Mouse (Mus musculus): ENCODE measurements around the gene Arl15.

Arl15 gene

DNA sequence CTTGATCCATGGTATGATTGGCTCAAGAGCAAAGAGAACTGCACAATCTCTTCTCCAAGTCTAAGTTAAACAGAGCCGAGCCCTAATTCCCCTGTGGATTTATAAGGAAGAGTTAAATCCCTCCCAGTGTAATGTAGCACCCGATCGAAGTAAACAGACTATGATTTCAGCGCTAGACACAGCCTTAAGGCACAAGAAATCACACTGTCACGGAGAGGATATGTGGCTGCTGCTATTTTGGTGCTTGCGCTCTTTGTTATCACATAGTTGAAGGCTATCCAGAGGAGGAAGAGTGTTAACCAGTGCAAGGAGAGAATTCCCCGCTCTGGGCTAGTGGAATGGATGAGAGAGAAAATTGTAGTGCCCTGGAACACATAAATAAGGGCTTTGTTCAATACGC, 223.6 kb downstream of the Arl15 start:
- no peak for DNase-seq (ENCODE audit: low read depth, low spot score)
- Histone ChIP-seq H3K36me3 (ENCODE audit: control insufficient read depth, insufficient read depth, low read length, poor library complexity, severe bottlenecking) (no peaks in the 10 kb centered on the region), H3K27me3 (ENCODE audit: control insufficient read depth, insufficient read depth, low read length, poor library complexity, severe bottlenecking) (no peaks in the 10 kb centered on the region)

DNA sequence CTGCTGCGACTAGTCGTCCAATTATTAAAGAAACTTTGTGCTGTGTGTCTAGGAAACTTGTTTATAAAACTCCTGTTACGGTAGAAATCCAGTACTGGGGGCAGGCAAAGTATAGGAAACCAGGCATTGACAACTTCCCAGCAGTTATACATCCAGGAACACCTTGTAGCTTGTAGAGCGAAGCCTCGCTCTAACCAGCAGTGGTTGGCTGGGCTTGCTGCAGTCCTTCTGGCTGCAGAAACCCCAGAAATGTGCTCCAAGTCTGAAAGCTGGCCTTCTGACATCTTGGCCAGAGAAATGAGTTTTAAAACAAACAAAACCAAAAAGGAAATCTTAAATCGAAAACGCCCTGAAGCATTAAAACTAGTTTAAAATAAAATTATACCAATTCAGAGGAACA, 229.2 kb downstream of the Arl15 start:
- no peak for DNase-seq (ENCODE audit: low read depth, low spot score)
- Histone ChIP-seq H3K36me3 (ENCODE audit: control insufficient read depth, insufficient read depth, low read length, poor library complexity, severe bottlenecking) (no peaks in the 10 kb centered on the region), H3K27me3 (ENCODE audit: control insufficient read depth, insufficient read depth, low read length, poor library complexity, severe bottlenecking) (no peaks in the 10 kb centered on the region)

DNA sequence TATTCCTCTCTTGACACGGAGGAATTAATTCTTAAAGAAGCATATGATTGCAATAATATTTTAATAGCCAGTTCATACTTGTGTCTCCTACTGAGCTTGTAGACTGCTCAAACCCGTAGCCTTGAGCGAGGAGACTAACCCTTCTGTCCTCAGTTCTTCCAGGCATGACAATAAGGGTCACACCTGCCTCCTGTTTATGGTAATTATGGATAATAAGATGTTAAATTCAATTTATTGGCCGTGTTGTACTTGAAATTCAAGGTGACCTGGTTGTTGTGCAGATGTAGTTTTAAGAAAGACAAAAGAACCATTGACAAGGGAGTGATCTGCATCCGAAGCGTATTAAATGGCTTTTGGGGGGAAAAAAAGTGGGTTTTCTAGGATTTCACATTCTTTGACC, 232.0 kb downstream of the Arl15 start:
- DNase-seq (ENCODE audit: low read depth, low spot score), result no peak
- no peaks in the 10 kb centered on the region for H3K36me3 ChIP-seq (ENCODE audit: control insufficient read depth, insufficient read depth, low read length, poor library complexity, severe bottlenecking)
- H3K27me3 ChIP-seq (ENCODE audit: control insufficient read depth, insufficient read depth, low read length, poor library complexity, severe bottlenecking), result no peaks in the 10 kb centered on the region

DNA sequence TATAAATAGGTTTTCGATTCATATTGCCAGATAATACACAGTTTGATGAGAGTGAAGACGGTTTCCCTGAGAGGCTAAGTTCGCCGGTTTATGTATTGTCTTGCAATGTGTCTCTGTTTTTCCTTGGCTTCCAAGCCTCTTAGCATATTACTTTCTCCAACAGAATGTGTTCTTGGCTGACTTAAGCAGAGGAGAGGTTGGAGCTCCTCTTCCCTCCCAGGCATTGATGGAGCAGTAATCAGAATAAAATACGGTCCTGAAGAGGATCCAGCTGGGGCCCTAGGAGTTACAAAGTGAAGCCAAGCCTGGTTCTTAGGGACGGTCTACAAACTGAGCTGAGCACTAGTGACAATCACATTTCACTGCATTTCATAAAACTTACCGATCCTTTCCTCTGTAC, 232.4 kb downstream of the Arl15 start:
- no peaks in the 10 kb centered on the region for H3K36me3 ChIP-seq (ENCODE audit: control insufficient read depth, insufficient read depth, low read length, poor library complexity, severe bottlenecking)

DNA sequence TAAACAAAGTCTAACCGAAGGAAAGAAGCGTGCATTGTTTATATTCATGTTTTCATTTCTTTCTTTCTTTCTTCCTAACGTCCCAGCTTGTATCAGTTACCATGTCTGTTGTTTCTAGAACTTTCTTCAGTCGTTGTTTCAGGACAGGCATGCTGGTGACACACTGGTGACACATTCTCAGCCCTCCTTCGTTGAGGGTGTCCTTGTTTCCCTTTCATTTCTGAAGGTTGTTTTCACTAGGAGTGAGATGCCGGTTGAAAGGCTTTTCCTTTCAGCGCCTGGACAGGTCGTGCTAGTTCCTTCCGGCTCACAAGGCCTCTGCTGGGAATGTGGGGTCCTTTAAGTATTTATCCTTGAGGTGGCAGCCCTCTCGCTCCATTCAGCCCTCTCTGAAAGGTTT, 253.8 kb downstream of the Arl15 start:
- no peak for DNase-seq (ENCODE audit: low read depth, low spot score)
- H3K36me3 ChIP-seq (ENCODE audit: control insufficient read depth, insufficient read depth, low read length, poor library complexity, severe bottlenecking), result no peaks in the 10 kb centered on the region
- no peaks in the 10 kb centered on the region for H3K27me3 ChIP-seq (ENCODE audit: control insufficient read depth, insufficient read depth, low read length, poor library complexity, severe bottlenecking)

More for the DNA sequence above, 232.4 kb downstream of the Arl15 start:
- no peaks in the 10 kb centered on the region for H3K27me3 ChIP-seq (ENCODE audit: control insufficient read depth, insufficient read depth, low read length, poor library complexity, severe bottlenecking)
- DNase-seq (ENCODE audit: low read depth, low spot score), result no peak

DNA sequence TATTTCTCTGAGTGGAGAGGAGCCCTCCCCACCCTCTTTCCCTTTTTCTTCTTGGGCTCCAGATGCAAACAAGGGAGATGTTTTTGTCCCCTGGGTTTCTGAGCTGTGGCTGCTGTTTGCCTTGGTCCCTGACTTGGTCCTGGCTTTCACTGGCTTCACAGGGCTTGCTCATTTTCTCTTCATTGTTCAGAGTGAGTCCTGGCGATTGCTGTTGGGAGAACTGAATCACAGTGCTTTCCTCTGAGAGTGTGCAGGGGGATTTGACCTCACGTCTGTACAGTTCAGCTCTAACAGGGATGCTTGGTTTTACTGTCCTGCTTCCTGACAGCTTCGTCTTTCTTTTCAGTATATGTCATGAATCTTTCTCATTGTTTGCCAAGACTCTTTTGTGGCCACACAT, 254.4 kb downstream of the Arl15 start:
- Histone ChIP-seq H3K27me3 (ENCODE audit: control insufficient read depth, insufficient read depth, low read length, poor library complexity, severe bottlenecking) (no peaks in the 10 kb centered on the region), H3K36me3 (ENCODE audit: control insufficient read depth, insufficient read depth, low read length, poor library complexity, severe bottlenecking) (no peaks in the 10 kb centered on the region)
- no peak for DNase-seq (ENCODE audit: low read depth, low spot score)

DNA sequence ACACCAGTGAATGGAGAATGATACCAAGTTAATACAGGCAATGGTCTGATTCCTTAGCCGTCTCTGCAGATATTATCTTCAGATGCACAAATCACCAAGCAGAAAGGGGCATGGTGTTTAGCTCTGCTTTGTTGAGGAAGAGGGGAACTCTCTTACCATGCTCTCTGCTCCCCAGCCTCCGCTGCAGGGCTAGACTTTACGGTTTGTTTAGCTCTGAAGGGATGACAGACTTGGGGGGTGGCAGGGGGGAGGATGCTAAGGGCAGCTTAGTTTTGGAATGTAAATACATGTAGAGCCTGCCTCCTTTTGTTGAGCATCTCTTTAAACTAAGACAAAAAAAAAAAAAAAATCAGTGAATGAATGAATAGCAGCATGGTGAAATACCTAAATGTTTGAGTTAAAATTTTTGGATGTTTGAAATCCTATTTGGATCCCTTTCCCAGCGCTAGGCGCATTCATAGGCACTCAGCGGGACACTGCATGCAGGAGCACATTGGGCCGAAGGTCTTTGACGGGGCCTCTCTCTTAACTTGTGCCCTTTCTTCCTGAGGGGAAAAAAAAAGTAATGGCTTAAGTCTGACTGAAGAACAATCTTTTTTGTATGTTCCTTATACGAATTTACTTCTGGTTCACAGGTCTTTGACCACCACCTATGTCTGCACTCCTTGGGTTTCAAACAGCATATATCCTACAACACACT, 257.0 kb downstream of the Arl15 start:
- Histone ChIP-seq H3K36me3 (ENCODE audit: control insufficient read depth, insufficient read depth, low read length, poor library complexity, severe bottlenecking) (no peaks in the 10 kb centered on the region), H3K27me3 (ENCODE audit: control insufficient read depth, insufficient read depth, low read length, poor library complexity, severe bottlenecking) (no peaks in the 10 kb centered on the region)
- DNase-seq (ENCODE audit: low read depth, low spot score), result no peak

DNA sequence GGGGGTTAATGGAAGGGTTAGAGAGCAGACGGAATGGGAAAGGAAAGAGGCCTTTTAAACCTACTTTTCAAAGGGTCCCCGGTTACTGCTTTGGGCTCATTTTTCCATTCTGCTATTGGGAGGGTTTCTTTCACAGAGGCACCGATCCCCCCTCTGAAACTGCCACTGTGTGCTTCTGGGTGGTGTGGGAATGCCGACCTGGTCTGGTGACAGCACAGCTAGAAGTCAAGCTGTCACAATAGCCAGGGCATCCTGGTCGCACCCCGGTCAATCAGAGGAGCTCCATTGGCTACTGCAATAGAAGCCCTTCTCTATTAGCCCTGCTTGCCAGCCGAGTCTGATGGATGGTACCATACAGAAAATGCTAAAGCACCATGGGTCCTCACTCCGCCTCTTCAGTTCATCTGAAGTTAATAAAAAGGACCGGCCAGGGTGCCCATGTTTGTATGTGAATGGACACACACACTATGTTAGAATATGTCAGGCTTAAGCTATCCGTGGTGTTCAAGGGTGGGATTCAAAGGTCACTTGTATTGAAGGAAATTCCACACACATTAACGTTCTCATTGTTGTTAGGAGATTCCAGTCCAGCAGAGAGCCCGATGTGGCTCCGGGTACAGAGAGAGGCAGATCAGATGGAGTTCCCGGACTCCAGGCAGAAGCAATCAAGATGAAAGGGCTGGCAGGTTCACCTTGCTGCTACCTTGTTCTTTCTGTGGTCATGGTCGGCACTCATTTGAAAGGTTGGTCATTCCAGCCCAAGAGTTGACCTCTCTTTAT, 258.3 kb downstream of the Arl15 start:
- no peak for DNase-seq (ENCODE audit: low read depth, low spot score)
- no peaks in the 10 kb centered on the region for H3K36me3 ChIP-seq (ENCODE audit: control insufficient read depth, insufficient read depth, low read length, poor library complexity, severe bottlenecking)
- no peaks in the 10 kb centered on the region for H3K27me3 ChIP-seq (ENCODE audit: control insufficient read depth, insufficient read depth, low read length, poor library complexity, severe bottlenecking)

DNA sequence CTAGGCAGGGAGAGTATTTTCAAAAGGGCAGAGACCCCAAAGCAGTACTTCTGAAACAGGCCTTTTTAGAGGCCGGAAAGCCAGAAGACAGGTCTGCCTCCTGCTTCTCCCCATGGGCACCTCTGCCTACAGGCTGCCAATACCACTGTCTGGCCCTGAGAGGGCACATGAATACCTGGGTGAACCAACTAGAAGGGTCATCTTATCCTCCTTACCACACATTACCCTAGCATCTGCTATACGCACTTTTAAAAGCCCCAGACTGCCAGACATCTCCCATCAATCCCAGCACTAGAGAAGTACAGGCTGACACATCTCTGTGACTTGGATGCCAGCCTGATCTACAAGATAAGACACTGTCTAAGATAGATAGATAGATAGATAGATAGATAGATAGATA, 259.0 kb downstream of the Arl15 start:
- H3K27me3 ChIP-seq (ENCODE audit: control insufficient read depth, insufficient read depth, low read length, poor library complexity, severe bottlenecking), result no peaks in the 10 kb centered on the region
- H3K36me3 ChIP-seq (ENCODE audit: control insufficient read depth, insufficient read depth, low read length, poor library complexity, severe bottlenecking), result no peaks in the 10 kb centered on the region
- DNase-seq (ENCODE audit: low read depth, low spot score), result no peak

DNA sequence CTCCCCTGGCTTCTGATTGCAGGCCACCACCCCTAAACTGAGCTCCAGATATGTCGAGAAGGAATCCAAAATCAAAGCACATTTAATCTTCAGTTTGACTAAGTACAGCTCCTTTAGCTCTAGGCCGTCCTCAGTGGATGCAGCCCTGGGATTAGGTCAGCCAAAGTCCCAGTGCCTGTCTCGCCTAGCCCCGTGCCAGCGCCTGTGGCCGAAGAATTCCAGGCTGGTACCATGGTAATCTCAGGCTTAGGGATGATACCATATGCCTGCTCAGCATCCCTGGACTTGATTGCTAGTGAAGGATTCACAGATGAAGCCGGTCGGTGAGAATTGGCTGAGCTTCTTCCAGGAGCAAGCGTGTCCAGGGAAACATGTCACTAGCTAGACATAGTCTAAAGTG, 261.4 kb downstream of the Arl15 start:
- Histone ChIP-seq H3K36me3 (ENCODE audit: control insufficient read depth, insufficient read depth, low read length, poor library complexity, severe bottlenecking) (no peaks in the 10 kb centered on the region), H3K27me3 (ENCODE audit: control insufficient read depth, insufficient read depth, low read length, poor library complexity, severe bottlenecking) (no peaks in the 10 kb centered on the region)
- no peak for DNase-seq (ENCODE audit: low read depth, low spot score)

DNA sequence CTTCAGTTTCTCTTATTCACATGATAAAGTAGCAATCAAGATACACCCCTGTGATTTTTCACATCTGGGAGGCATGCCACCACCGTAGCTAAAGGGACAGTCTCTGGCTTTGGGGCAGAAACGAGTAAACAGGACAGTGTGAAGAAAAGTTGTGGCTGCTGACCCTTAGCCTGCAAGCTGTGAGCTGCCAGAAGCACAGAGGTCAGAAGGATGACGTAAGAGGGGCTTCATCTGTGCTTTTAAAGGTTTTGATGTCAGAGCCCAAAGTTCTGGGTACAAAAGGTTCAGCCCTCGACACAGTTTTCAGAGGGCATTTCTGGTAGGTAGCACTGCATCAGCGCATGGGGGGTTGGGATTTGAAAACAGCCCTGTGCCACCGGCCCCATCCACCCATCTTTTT, 266.0 kb downstream of the Arl15 start:
- no peak for DNase-seq (ENCODE audit: low read depth, low spot score)
- no peaks in the 10 kb centered on the region for H3K27me3 ChIP-seq (ENCODE audit: control insufficient read depth, insufficient read depth, low read length, poor library complexity, severe bottlenecking)

DNA sequence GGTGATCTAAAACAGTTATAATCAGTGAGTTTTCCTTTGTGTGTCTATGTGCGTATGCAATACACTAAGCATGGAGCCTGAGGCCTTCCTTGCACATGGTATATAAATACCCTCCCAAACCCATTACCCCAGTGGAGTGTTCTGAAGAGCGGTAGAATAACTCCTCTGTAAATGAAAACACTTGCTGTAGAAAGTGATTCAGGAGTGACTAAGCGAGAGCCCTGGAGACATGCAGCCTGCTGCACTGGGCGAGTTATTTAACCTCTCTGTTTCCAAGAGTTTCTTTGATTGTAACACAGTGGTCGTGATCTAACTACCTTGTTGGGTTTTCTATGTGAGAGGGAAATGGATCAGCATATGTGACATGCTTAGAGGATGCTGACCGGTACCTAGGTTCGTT, 266.9 kb downstream of the Arl15 start:
- DNase-seq (ENCODE audit: low read depth, low spot score), result no peak
- H3K36me3 ChIP-seq (ENCODE audit: control insufficient read depth, insufficient read depth, low read length, poor library complexity, severe bottlenecking), result no peaks in the 10 kb centered on the region
- H3K27me3 ChIP-seq (ENCODE audit: control insufficient read depth, insufficient read depth, low read length, poor library complexity, severe bottlenecking), result no peaks in the 10 kb centered on the region

More for the DNA sequence above, 266.0 kb downstream of the Arl15 start:
- no peaks in the 10 kb centered on the region for H3K36me3 ChIP-seq (ENCODE audit: control insufficient read depth, insufficient read depth, low read length, poor library complexity, severe bottlenecking)

DNA sequence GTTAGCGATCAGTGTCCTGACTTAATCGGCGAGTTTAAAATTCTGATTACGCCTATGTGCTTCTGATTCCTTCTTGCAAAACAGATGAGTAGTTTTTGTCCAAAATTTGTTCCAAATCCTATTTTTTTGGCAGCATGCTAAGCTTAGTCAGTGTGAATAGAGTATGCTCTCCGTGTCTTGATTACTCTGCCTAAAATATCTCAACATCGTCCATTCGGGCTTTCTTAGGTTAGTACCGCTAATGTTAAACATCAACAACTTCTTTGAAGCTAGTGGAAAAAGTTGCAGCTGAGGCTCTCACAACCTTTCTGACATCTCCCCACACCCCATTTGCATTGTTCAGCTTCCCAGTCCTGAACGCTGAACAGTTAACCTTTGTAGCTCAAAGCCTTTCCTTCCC, 269.8 kb downstream of the Arl15 start:
- DNase-seq (ENCODE audit: low read depth, low spot score), result no peak

DNA sequence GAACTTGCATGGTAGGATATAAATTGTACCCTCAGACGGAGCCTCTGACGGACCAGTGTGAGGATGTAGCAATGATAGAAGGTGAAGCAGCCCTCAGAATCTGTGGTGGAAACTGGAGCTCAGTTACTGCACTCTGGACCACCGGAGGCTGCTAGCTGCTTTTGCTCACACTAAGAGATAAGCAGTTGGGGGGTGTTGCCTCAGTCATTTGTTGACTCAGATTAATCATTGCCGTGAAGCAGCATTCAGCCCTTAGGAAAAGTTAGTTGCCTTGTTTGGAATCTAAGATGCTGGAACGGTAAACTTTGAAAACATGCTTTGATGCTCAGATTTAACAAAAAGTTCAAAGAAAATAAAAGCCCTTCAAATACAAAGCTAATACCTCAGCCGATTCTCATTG, 270.7 kb downstream of the Arl15 start:
- DNase-seq (ENCODE audit: low read depth, low spot score), result no peak
- Histone ChIP-seq H3K36me3 (ENCODE audit: control insufficient read depth, insufficient read depth, low read length, poor library complexity, severe bottlenecking) (no peaks in the 10 kb centered on the region), H3K27me3 (ENCODE audit: control insufficient read depth, insufficient read depth, low read length, poor library complexity, severe bottlenecking) (no peaks in the 10 kb centered on the region)

More for the DNA sequence above, 269.8 kb downstream of the Arl15 start:
- no peaks in the 10 kb centered on the region for H3K36me3 ChIP-seq (ENCODE audit: control insufficient read depth, insufficient read depth, low read length, poor library complexity, severe bottlenecking)
- no peaks in the 10 kb centered on the region for H3K27me3 ChIP-seq (ENCODE audit: control insufficient read depth, insufficient read depth, low read length, poor library complexity, severe bottlenecking)

DNA sequence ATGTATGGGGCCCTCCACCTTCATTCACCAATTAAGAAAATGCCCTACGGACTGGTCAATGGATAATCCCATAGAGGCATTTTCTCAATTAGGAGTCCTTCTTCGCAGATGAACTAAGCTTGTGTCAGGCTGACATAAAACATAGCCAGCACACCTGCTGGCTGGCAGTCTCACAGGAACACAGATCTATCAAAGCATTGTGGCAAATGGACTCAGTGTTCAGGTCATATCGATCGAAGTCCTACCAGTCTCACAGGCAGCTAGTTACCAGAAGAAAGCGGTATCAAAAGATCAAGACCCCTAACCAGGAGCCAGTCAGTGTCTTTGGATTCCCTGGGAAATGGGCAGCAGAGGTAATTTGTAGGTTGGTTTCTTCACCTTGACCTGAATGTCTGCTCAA, 274.1 kb downstream of the Arl15 start:
- no peaks in the 10 kb centered on the region for H3K27me3 ChIP-seq (ENCODE audit: control insufficient read depth, insufficient read depth, low read length, poor library complexity, severe bottlenecking)
- no peak for DNase-seq (ENCODE audit: low read depth, low spot score)
- H3K36me3 ChIP-seq (ENCODE audit: control insufficient read depth, insufficient read depth, low read length, poor library complexity, severe bottlenecking), result no peaks in the 10 kb centered on the region
